Mouse (Mus musculus) brain, adult 2 months (tissue): Measurements from ENCODE around the gene Per1.

Experiments used
- DNase-seq: peaks from one replicate; pipeline ENCODE4 v3.0.0; 2011; ENCODE audit warnings: low read depth, low spot score

Gene Per1

DNA sequence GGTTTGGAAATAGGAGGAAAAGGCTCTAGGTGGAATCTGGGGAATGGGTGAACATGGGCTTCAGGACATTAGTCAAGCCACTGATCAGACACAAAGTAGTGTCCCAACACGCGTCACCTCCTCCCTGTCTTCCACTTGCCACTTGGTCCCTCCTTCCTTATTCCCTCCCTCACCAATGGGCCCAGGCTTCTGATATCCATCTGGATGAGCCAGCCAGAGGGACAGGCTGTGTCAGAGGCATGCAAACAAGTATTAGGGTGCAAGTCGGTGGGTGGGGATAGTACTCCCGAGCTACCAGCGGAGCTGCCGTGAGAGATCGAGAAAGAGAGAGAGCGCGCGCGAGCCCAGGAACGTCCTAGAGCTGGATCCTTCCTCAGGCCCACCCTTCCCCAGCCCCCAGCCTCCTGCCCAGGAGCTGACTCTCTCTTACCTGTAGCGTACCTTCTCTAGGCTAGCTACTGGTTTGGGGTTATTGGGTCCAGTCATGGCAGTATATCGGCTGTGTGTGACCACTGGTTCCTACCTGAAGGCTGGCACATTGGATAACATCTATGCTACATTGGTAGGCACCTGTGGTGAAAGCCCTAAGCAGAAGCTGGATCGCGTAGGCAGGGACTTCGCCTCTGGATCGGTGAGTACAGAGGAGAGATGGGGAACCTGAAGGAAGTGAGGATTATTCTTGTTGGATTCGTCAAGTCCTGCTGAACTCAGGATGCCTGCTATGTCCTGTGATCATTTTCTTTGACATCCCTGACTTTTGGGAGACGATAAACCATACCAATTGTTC, 31.1 kb downstream of the Per1 start:
- peak; percentile 79 for DNase-seq

DNA sequence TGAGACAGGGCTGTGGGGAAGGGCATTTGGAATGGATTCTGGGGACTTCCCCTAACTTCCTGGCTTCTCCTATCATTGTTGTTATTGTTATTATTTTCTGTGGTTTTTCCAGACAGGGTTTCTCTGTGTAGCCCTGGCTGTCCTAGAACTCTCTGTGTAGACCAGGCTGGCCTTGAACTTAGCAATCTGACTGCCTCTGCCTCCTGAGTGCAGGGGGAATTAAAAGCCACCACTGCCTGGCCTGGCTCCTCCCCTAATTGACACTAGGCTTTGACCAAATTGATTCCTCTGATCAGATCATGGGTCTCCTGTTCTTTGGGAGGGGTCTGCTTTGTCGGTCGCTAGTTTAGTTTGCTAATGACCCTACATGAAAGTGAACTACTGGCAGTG, 31.7 kb downstream of the Per1 start:
- no peak for DNase-seq

DNA sequence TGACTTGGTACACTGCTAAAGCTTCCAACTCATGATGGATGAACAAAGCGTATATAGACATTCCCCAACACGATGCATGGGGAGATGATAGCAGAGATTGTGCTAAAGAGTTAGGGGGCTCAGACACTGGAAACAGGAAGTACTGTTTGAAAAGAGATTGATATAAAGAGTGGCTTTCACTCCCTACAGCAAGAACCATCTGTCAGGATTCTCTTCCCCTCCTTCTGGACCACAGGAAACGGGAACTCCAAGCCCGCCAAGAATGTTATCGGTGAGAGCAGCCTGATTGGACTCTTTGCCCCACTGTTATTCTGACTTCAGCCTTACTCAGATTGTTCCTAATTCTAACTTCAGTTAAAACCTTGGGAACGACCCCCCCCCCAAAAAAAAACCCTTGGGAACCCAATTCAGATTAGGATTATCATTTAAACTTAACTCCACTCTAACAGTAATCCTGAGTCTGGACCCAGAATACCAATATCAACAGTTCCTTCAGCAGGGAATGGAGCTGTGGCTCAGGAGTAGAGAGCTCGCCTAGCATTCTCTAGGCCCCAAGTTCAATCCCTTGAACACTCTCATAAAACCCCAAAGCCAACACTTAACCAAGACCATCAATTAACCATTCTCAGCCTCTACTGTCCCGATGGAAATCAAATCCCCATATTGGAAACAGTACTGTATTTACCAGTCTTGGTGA, 33.6 kb downstream of the Per1 start:
- no peak for DNase-seq

GRCm38 (mm10) chr11:69133566-69133922, 38.5 kb downstream of the Per1 start:
- DNase-seq = peak; percentile 61

DNA sequence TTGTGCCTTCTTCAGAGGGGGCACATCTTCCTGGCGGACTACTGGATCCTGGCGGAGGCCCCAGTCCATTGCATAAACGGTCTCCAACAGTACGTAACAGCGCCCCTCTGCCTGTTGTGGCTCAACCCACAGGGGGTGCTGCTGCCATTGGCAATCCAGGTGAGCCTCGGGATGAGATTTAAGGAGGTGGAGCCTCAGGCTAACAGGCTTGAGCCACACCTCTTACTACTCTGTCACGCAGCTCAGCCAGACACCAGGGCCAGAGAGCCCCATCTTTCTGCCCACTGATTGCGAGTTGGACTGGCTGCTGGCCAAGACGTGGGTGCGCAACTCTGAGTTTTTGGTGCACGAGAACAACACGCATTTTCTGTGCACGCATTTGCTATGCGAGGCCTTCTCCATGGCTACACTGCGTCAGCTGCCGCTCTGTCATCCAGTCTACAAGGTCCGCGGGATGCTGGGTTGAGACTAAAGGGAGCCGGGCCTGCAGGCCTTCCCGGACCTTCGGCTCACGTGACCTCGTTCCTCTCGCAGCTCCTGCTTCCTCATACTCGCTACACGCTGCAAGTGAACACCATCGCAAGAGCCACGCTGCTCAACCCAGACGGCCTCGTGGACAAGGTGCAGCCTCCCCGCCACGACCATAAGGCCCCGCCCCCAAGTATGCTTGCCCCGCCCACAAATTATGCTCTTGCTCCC, 39.1 kb downstream of the Per1 start:
- peak; percentile 91 for DNase-seq

DNA sequence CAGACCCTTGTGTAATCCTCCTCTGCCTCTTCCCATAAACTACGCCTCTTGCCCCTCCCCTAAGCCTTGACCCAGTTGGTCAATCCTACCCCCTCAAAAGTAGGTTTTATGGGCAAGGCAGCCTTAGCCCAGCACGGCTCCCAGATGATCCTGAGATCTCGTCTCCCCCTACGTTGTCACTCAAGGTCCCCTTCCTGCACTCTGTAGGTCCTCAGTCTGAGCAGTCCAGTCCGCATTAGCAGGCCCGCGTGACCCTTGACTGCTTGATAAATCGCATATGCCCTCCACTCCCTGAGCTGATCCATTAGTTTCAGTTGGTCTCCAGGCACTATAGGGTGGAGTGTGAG, 39.6 kb downstream of the Per1 start:
- DNase-seq = no peak

DNA sequence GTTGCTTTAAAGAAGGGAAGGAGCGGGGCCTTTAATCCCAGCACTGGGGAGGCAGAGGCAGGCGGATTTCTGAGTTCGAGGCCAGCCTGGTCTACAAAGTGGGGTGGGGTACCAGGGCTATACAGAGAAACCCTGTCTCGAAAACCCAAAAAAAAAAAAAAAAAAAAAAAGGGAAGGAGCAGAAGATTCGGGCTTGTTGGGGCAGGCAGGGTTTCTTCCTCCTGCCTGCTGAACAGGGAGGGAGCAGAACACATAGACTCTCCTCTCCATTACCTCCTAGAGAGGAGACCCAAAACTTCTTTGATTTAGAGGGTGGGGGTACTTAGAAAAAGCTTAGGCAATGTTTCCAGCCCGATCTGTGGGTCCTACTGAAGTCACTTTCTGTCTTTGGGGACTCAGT, 40.3 kb downstream of the Per1 start:
- no peak for DNase-seq

DNA sequence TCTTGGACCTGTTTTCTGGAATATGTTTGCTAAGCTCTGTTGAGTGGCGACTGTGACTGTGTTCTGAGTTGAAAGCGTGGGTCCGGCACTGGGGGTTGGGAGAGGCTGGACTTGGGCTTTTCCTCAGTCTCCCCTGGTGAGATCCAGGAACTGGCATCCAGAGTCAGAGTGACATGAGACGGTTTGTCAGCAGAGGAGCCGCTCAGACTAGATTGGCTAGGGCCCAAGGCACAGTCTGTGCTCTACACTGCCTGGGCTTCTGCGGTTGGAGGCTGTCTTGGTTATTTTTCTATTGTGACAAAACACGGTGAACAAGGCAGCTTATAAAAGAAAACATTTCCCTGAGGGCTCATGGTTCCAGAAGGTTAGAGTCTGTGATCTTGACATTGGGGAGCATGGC, 52.5 kb downstream of the Per1 start:
- DNase-seq = peak; percentile 48

GRCm38 (mm10) chr11:69148451-69148960, 53.5 kb downstream of the Per1 start:
- no peak for DNase-seq

DNA sequence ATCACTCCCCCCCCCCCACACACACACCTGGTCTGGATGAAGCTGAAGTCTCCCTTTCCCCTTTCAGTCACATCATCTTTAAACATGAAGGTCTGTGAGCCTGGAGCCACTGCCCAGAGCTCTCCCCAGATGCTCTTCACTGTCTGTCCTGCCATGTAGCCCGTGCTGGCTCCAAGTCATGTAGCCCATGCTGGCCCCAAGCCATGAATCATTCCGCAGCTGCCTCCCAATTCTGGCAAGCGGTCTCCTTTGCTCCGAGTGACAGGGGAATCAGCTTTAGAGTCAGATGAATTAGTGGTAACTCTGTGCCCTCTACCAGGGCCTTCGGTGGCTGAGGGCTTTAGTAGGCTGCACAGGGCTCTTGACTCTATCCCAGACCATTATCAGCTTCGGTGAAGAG, 54.7 kb downstream of the Per1 start:
- DNase-seq = peak; percentile 36

DNA sequence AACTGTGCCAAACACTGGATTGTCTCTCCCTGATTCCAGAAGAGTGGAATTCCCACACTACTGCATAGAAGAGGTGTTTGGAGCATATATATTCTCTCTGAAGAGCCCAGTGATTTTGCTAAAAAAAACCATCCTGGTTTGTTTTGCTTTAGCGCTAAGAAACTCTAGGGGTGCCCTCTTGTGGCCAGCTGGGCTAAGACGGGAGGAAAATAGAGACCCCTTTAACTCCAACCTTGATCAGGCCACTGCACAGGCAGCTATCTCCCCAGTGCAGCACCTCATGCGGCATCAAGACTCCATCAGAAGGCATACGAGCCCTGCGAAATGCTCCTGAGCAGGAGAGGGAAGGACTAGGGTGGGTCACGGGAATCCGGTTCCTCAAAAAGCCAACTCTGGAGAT, 55.4 kb downstream of the Per1 start:
- DNase-seq = peak; percentile 85

DNA sequence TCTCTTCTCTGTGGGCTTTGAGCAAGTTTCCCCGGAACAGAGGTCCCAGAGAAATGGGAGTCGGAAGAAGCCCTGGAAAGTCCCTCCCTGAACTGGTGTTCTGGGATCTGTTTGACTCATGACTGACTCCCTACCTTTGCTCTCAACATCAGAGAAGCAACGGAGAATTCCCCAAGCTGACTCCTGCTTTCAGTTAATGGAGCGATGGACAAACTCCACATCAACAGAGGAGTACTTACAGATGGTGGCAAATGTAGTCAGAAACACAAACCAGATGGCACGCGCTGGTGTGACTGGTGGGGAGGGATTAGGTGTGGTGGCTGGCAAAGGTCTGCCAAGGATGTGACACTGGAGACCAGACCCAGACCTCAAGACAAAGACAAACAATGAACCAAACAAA, 56.0 kb downstream of the Per1 start:
- no peak for DNase-seq

- DNase-seq = no peak
Observed at GRCm38 (mm10) chr11:69153831-69154230, 58.8 kb downstream of the Per1 start.

DNA sequence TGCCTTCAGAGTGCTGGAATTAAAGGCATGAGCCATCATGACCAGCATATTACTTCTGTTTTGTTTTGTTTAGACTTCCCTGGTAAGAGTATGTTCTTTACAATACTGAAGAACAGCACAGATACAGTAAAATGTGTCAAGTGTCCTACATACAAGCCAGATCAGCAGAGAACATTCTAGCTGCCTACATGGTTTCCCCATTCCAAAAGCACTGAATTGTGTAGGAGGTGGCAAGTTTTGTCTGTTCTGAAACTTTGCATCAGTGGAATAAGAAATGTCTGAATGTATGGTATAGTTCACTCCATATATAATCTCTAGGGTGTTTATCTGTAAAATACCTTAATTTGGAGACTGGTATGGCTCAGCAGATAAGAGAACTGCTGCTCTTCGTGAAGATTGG, 60.3 kb downstream of the Per1 start:
- peak; percentile 62 for DNase-seq

DNA sequence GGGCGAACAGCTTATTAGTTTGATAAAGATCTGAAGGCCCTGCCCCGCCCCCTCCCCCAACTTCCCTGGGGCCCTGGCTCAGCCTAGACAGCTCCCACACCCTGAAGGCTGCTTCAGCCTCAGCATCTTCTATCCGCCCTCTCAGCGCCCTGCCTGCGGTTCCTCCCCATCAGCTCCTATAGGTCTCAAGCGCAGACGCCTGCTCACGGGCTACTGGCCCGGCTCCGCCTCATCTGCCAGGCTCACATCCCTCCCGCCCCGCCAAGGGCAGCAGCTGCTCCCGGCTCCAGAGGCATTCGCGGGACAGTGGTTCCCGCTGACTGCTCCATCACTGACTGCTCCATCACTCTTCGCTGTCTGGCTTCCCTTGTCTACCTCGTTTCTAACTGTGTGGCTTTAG, 61.8 kb downstream of the Per1 start, which contains the start of gene Alox12b:
TSS of gene Alox12b (plus strand) at position 190 of the 400 bp plus-strand sequence.
- DNase-seq = peak; percentile 67
